Mouse (Mus musculus): ENCODE data around the gene Rassf4.
A peak's percentile ranks its signal among the peaks of the same experiment; 100 is the strongest.

Gene Rassf4

GRCm38 (mm10) chr6:116671768-116672167 is 2.0 kb downstream of the Rassf4 start:
- DNase-seq (ENCODE audit: low spot score) = no peak

GRCm38 (mm10) chr6:116671031-116671430 is 2.7 kb downstream of the Rassf4 start:
- DNase-seq (ENCODE audit: low spot score) = no peak

GRCm38 (mm10) chr6:116670144-116670543 is 3.6 kb downstream of the Rassf4 start:
- no peak for DNase-seq (ENCODE audit: low spot score)

GRCm38 (mm10) chr6:116668682-116669470 is 4.9 kb downstream of the Rassf4 start:
- DNase-seq (ENCODE audit: low spot score) = no peak

GRCm38 (mm10) chr6:116667382-116667781 is 6.4 kb downstream of the Rassf4 start:
- no peak for DNase-seq (ENCODE audit: low spot score)

DNA sequence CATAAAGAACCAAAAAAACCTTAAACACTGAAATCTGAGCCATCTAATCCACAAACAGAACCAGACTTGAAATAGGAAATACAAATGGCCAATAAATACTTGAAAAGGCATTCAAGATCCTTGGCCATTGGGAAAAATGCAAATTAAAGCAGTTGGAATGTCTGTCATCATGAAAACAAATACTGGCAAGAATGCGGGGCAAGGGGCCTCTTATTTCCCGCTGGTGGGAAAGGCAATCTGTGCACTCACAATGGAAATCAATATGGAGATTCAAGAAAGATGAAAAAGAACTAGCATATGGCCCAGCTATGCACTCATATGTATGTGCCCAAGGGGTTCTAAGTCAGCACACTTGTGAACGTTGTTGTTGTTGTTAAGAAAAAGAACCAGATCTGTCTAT is 6.9 kb downstream of the Rassf4 start:
- no peak for DNase-seq (ENCODE audit: low spot score)

DNA sequence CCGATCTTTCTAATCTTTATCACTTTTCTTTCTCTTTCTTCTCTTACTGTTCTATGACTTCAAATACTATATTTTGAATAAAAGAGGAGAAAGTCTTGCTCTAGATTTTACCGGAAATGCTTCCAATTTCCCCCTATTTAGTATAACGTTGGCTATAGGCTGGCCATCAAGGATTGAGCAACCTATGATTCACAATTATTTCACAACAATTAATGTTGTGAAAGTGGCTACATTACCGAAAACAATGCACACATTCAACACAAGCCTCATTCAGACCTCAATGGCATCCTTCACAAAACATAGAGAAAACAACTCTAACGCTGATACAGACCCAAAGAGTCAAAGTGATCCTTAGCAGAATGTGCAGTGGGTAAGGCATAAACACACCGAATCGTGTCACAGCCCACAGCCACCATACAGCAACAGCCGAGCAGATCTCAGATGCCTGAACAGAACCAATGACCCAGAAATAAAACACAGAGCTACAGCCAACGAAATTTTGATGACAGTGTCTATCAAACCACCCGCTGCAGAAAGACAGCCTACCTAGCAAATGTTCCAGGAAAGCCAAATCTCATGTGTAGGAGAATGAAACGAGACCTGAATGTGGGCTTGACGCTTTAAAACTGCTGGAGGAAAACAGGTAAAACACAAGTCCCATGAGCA is 7.5 kb downstream of the Rassf4 start:
- DNase-seq (ENCODE audit: low spot score) = no peak

- DNase-seq (ENCODE audit: low spot score) = no peak
Measured at GRCm38 (mm10) chr6:116664830-116665229, 8.9 kb downstream of the Rassf4 start.

DNA sequence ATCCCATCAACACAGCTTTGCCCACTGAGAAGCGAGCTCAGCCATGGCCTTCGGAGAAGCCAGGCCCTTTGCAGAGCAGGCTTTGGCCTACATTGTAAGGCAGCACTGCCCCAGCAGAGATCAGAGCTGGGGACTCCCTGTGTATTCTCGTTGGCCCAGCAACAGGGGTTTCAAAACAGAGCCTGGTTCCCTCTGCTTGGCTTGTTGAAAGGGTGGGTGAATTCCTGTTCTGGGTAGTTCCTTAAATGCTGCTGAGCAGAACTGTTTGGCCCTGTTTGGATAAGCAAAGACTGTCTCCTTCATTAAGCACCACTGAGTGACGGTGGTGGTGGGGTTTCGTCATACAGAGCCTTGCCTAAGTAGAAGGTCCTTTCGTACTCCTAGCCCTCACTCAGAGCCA is 9.7 kb downstream of the Rassf4 start:
- DNase-seq (ENCODE audit: low spot score) = no peak

- no peak for DNase-seq (ENCODE audit: low spot score)
Measured at GRCm38 (mm10) chr6:116663364-116663763, 10.4 kb downstream of the Rassf4 start.

DNA sequence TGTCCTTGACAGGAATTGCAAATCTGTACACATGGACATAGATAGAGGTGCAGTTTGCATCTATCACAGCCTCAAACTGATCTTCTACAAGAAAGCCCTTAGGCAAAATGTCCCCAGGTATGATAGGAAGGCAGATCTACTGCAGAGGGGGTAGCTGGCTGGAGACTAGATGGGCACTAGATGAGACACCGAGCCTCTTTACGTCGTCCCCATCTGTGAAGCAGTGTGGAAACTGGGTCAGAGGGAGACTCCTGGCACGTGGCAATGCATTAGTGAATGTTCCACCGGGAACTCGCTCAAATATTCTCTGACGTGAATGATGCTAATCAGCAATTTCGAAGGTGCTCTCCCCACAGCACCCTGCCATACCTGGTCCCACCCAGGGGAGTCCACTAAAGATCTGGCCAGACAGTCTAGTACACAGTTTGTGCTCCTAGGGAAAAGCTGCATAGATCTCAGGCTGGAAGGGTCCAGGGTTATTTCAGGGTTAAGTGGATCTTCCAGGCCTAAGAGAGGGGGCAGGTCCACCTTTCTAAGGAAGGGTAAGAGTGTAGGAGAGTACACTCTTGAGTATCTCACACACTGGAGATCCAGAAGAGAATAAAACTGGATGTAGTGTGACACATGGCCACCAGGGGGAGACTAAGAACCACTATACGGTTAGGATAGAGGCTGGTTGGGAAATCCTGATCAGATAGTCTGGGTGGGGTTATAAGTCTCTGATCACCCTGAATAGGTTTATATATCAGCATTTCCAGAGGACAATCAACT is 19.9 kb downstream of the Rassf4 start:
- no peak for DNase-seq (ENCODE audit: low spot score)

GRCm38 (mm10) chr6:116653191-116653590 is 20.6 kb downstream of the Rassf4 start:
- DNase-seq (ENCODE audit: low spot score) = no peak

- DNase-seq (ENCODE audit: low spot score) = no peak
Measured at GRCm38 (mm10) chr6:116651437-116652118, 22.2 kb downstream of the Rassf4 start.

- DNase-seq (ENCODE audit: low spot score) = no peak
Measured at GRCm38 (mm10) chr6:116650406-116650805, 23.3 kb downstream of the Rassf4 start, which contains the start of gene Depp1. Gene Depp1, plus strand, starts transcription at chr6:116650609.

GRCm38 (mm10) chr6:116649811-116650210 is 23.9 kb downstream of the Rassf4 start:
- peak; percentile 8 for DNase-seq (ENCODE audit: low spot score)

- peak; percentile 8 for DNase-seq (ENCODE audit: low spot score)
Measured at GRCm38 (mm10) chr6:116647763-116648162, 26.0 kb downstream of the Rassf4 start.

- DNase-seq (ENCODE audit: low spot score) = no peak
Measured at GRCm38 (mm10) chr6:116644335-116644734, 29.4 kb downstream of the Rassf4 start.

DNA sequence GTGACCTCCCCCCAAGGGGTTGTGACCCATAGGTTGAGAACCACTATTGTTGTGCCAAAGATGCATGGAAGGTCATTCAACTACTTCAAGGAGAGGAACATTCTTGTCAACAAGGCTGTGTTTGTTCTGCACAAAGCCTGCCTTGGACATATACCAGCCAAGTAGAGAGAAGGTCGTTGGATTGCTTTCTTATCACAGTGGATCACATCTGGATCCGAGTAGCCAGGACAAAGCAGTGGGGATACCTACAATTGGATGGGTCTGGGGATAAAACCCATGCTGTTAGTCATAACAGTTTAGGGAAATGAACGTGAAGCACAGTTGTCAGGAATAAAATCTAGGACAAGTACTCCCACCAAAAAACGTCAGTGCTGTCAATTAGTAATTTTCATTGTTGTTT is 29.9 kb downstream of the Rassf4 start:
- DNase-seq (ENCODE audit: low spot score) = no peak

DNA sequence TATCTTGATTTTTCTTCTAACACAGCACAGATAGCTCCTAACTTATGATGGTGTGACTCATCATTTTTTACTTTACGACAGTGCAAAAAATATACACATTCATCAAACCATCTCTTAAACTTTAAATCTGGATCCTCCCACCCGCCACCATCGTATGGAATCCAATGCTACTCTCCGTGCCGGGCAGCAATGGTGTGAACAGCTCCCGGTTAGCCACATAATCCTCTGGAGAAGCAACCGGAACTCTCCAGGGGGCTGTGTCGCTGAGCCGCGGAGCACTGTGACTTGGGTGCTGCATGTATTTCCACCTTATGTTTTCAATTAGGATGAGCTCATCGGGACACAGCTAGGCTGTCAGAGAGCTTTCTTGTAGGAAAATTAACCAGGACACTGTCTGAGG is 30.8 kb downstream of the Rassf4 start:
- DNase-seq (ENCODE audit: low spot score) = no peak

GRCm38 (mm10) chr6:116639663-116640062 is 34.1 kb downstream of the Rassf4 start:
- DNase-seq (ENCODE audit: low spot score) = no peak

GRCm38 (mm10) chr6:116638871-116639270 is 34.9 kb downstream of the Rassf4 start:
- no peak for DNase-seq (ENCODE audit: low spot score)

DNA sequence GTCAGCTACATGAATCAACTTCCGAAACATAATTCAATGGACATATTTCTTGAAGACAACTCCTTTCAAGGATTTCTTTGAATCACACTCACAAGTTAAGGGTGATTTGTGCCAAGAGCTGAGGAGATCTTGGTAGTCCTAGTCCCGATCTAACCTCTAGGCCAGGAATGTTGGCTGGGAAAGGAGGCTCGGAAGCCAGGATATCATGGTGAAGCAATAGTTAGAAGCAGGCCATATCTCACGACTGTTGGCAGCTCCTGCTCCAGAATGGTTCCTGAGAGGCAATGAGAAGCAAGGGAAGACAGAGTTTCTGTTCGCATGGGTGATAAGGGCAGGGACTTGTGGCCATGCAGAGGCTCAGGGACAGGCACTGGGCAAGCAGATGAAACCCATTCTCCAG is 36.3 kb downstream of the Rassf4 start:
- no peak for DNase-seq (ENCODE audit: low spot score)

Data from urinary bladder, postnatal 10 days (tissue).